25 mouse cellular contexts compared by ENCODE assay signal in genomic region chr11:57521206-57521605, GRCm38 (mm10). TPM values are rescaled to one million over a fixed set of nuclear protein-coding genes. Genes with fewer than 3 reads are reported as not detected.
A peak's percentile ranks its signal among the peaks of the same experiment; 100 is the strongest.
DNase-seq lines count a peak whose midpoint lies in the region; ATAC-seq and TF ChIP-seq lines count a peak whose summit lies in the region.
"Had no signal": no experiment of that assay in that cellular context is flagged by ENCODE, and none has a peak within 500 bp of the region (broad histone marks: within the 10 kb centered on the region; RNA-seq: fewer than 3 reads in every experiment).

No protein-coding gene starts in this region.

- H3K36me3 ChIP-seq in forebrain, embryonic 14.5 days (ENCODE audit: control insufficient read depth, insufficient read depth, low read length) = peaks cover 7% of the 10 kb centered on the region; the same call in 1 of the 2 replicates
- no peaks in the 10 kb centered on the region for H3K36me3 ChIP-seq in forebrain, embryonic 11.5 days (ENCODE audit: control insufficient read depth, insufficient read depth, low read length)
- H3K36me3 ChIP-seq in forebrain, postnatal 0 days (ENCODE audit: insufficient read depth) = no peaks in the 10 kb centered on the region
- peaks cover 5% of the 10 kb centered on the region; the same call in 1 of the 2 replicates for H3K36me3 ChIP-seq in forebrain, embryonic 13.5 days (ENCODE audit: poor library complexity, severe bottlenecking)
- H3K36me3 ChIP-seq: heart, embryonic 15.5 days; intestine, embryonic 15.5 days had no signal

- H3K4me2 ChIP-seq in forebrain, embryonic 14.5 days (ENCODE audit: low read length) = no peak overlapping the region
- H3K4me2 ChIP-seq in forebrain, embryonic 11.5 days (ENCODE audit: low read depth, low read length, severe bottlenecking) = no peak overlapping the region
- H3K4me2 ChIP-seq in forebrain, postnatal 0 days (ENCODE audit: low read depth) = no peak overlapping the region
- no peak overlapping the region for H3K4me2 ChIP-seq in forebrain, embryonic 13.5 days
- H3K4me2 ChIP-seq: heart, embryonic 12.5 days; heart, embryonic 15.5 days; hindbrain, embryonic 13.5 days; intestine, embryonic 15.5 days had no signal

- no peaks in the 10 kb centered on the region for H3K27me3 ChIP-seq in forebrain, embryonic 14.5 days (replicated peaks; ENCODE audit: control insufficient read depth, insufficient read depth, low read length)
- H3K27me3 ChIP-seq in forebrain, embryonic 11.5 days (ENCODE audit: control insufficient read depth, insufficient read depth, low read length) = no peaks in the 10 kb centered on the region
- no peaks in the 10 kb centered on the region for H3K27me3 ChIP-seq in forebrain, postnatal 0 days (ENCODE audit: insufficient read depth, low read length)
- H3K27me3 ChIP-seq in forebrain, embryonic 13.5 days = no peaks in the 10 kb centered on the region
- H3K27me3 ChIP-seq: heart, embryonic 12.5 days; heart, embryonic 15.5 days; hindbrain, embryonic 13.5 days; intestine, embryonic 15.5 days; Patski had no signal

- no peak overlapping the region for H3K4me3 ChIP-seq in forebrain, embryonic 14.5 days (ENCODE audit: low read depth, low read length)
- H3K4me3 ChIP-seq in forebrain, embryonic 11.5 days (ENCODE audit: low read depth, low read length) = no peak overlapping the region
- no peak overlapping the region for H3K4me3 ChIP-seq in forebrain, postnatal 0 days (ENCODE audit: low read depth, low read length)
- no peak overlapping the region for H3K4me3 ChIP-seq in forebrain, embryonic 13.5 days
- H3K4me3 ChIP-seq: heart, embryonic 12.5 days; heart, embryonic 15.5 days; hindbrain, embryonic 10.5 days; hindbrain, embryonic 13.5 days; intestine, embryonic 15.5 days had no signal

- peaks cover 8% of the 10 kb centered on the region; the same call in 1 of the 2 replicates for H3K4me1 ChIP-seq in forebrain, embryonic 14.5 days (ENCODE audit: control insufficient read depth, insufficient read depth, low read length)
- 0 out of 2 replicates have a peak, but pooled peaks cover 2% of the 10 kb centered on the region for H3K4me1 ChIP-seq in forebrain, embryonic 11.5 days (replicated peaks; ENCODE audit: control insufficient read depth, insufficient read depth, low read length)
- H3K4me1 ChIP-seq in forebrain, postnatal 0 days (ENCODE audit: insufficient read depth) = peaks cover 23% of the 10 kb centered on the region
- H3K4me1 ChIP-seq in forebrain, embryonic 13.5 days = peaks cover 23% of the 10 kb centered on the region

- no peak overlapping the region for H3K9ac ChIP-seq in forebrain, embryonic 14.5 days (ENCODE audit: low read length)
- no peak overlapping the region for H3K9ac ChIP-seq in forebrain, embryonic 11.5 days (ENCODE audit: low read length)
- H3K9ac ChIP-seq in forebrain, postnatal 0 days = no peak overlapping the region
- H3K9ac ChIP-seq in forebrain, embryonic 13.5 days = no peak overlapping the region
- H3K9ac ChIP-seq: heart, embryonic 12.5 days; heart, embryonic 15.5 days; hindbrain, embryonic 13.5 days; intestine, embryonic 15.5 days had no signal

- H3K9me3 ChIP-seq in forebrain, embryonic 14.5 days (replicated peaks; ENCODE audit: control insufficient read depth, low read length) = no peaks in the 10 kb centered on the region
- no peaks in the 10 kb centered on the region for H3K9me3 ChIP-seq in forebrain, embryonic 11.5 days (ENCODE audit: control insufficient read depth, low read length)
- no peaks in the 10 kb centered on the region for H3K9me3 ChIP-seq in forebrain, postnatal 0 days (ENCODE audit: low read length)
- H3K9me3 ChIP-seq in forebrain, embryonic 13.5 days (replicated peaks) = no peaks in the 10 kb centered on the region
- H3K9me3 ChIP-seq: G1E; heart, embryonic 12.5 days; heart, embryonic 15.5 days; hindbrain, embryonic 10.5 days; hindbrain, embryonic 13.5 days; intestine, embryonic 15.5 days had no signal

- ATAC-seq in forebrain, embryonic 14.5 days = no peak
- ATAC-seq in forebrain, embryonic 11.5 days (replicated peaks; ENCODE audit: low FRiP score) = no peak
- no peak for ATAC-seq in forebrain, postnatal 0 days
- ATAC-seq in forebrain, embryonic 13.5 days = no peak
- ATAC-seq: hindbrain, embryonic 16.5 days; intestine, embryonic 15.5 days; Patski had no signal

- 81% methylated on average over 3 of the region's 3 CpGs for WGBS in forebrain, embryonic 14.5 days
- WGBS in forebrain, embryonic 11.5 days = 95% methylated on average over 3 of the region's 3 CpGs
- WGBS in forebrain, postnatal 0 days = 47% methylated on average over 3 of the region's 3 CpGs
- 74% methylated on average over 3 of the region's 3 CpGs for WGBS in forebrain, embryonic 13.5 days

- H3K27ac ChIP-seq in forebrain, embryonic 14.5 days (ENCODE audit: low read depth, low read length) = no peak overlapping the region
- no peak overlapping the region for H3K27ac ChIP-seq in forebrain, embryonic 11.5 days (ENCODE audit: low read depth, low read length)
- H3K27ac ChIP-seq in forebrain, postnatal 0 days (ENCODE audit: low read depth, low read length) = no peak overlapping the region
- H3K27ac ChIP-seq in forebrain, embryonic 13.5 days = no peak overlapping the region
- H3K27ac ChIP-seq: heart, embryonic 15.5 days; hindbrain, embryonic 10.5 days; hindbrain, embryonic 13.5 days; intestine, embryonic 15.5 days had no signal

- TF ChIP-seq CTCF in forebrain, postnatal 0 days (IDR thresholded peaks at IDR 0.05; ENCODE audit: low read depth) = no peak

- DNase-seq in forebrain, embryonic 14.5 days (ENCODE audit: low spot score) = peak; percentile 33
- DNase-seq in forebrain, embryonic 11.5 days (ENCODE audit: low spot score) = no peak
- peak; percentile 21 for DNase-seq in forebrain, postnatal 0 days
- DNase-seq in ES-CJ7 (ENCODE audit: low read depth, low spot score) = peak; percentile 16
- DNase-seq in frontal cortex, postnatal 14 days (ENCODE audit: low spot score in 2 of 2) = no peak
- DNase-seq: adrenal gland, postnatal 10 days; adrenal gland, postnatal 36 days; cerebellum, adult 18-20 months; cerebellum, adult 9-10 months; cerebellum, postnatal 14 days; gastrocnemius, postnatal 10 days; gastrocnemius, postnatal 36 days; heart, postnatal 10 days; heart, postnatal 36 days; kidney, adult 11 months; kidney, adult 8-10 months had no signal

RNA-seq across cellular contexts. Expression of gene Mfap3, which starts 2.7 kb away (rescaled TPM):
- polyA plus RNA-seq in forebrain, embryonic 14.5 days (2014; fragmentation: Nextera tagmentation; extraction: Ambion mirVana) = 68.3 and 71.4 TPM in 2 replicates
- polyA plus RNA-seq in forebrain, embryonic 11.5 days (2014; fragmentation: Nextera tagmentation; extraction: Ambion mirVana) = 54.9 and 56.6 TPM in 2 replicates
- total RNA-seq in forebrain, postnatal 0 days (2014; rRNA removed) = 40.7 and 49.9 TPM in 2 replicates
- polyA plus RNA-seq in forebrain, postnatal 0 days (2015; fragmentation: Nextera tagmentation; extraction: Ambion mirVana) = 33.2 and 52.9 TPM in 2 replicates
- polyA plus RNA-seq in forebrain, embryonic 13.5 days (2015; fragmentation: Nextera tagmentation; extraction: Ambion mirVana) = 61.6 and 62.6 TPM in 2 replicates

RNA-seq across cellular contexts. Expression of gene Fam114a2, which starts 2.8 kb away (rescaled TPM):
- polyA plus RNA-seq in forebrain, embryonic 14.5 days (2014; fragmentation: Nextera tagmentation; extraction: Ambion mirVana) = 73.6 and 76.3 TPM in 2 replicates
- polyA plus RNA-seq in forebrain, embryonic 11.5 days (2014; fragmentation: Nextera tagmentation; extraction: Ambion mirVana) = 50.8 and 54.5 TPM in 2 replicates
- total RNA-seq in forebrain, postnatal 0 days (2014; rRNA removed) = 43.6 and 43.7 TPM in 2 replicates
- 51.0 and 61.0 TPM in 2 replicates for polyA plus RNA-seq in forebrain, postnatal 0 days (2015; fragmentation: Nextera tagmentation; extraction: Ambion mirVana)
- polyA plus RNA-seq in forebrain, embryonic 13.5 days (2015; fragmentation: Nextera tagmentation; extraction: Ambion mirVana) = 92.9 TPM in 2 replicates

Comparison
In these comparisons a context has a peak if more than half of its experiments do, and no peak if none do; other contexts are left out.
1. DNase-seq: peak in forebrain, embryonic 14.5 days (single experiment), forebrain, postnatal 0 days (single experiment) and ES-CJ7 (single experiment); none in forebrain, embryonic 11.5 days (single experiment) and frontal cortex, postnatal 14 days (0 of 2).